Mouse (Mus musculus) kidney, adult 2 months (tissue): Measurements from ENCODE around the gene Meis2.

Experiments used
- CTCF ChIP-seq: fragments of 200-500 bp; conservative IDR thresholded peaks from 2 replicates; pipeline ENCODE4 v1.5.1; 2011; ENCODE audit warnings: low read depth, mild to moderate bottlenecking, control low read depth, low read length, moderate library complexity, mixed read lengths; ENCODE audit not compliant: insufficient read depth, insufficient read length
- POLR2A ChIP-seq: fragments of 200-500 bp; IDR thresholded peaks from one replicate; pipeline ENCODE4 v1.6.1; 2011; ENCODE audit warnings: low read depth, low read length, control low read depth

DNA sequence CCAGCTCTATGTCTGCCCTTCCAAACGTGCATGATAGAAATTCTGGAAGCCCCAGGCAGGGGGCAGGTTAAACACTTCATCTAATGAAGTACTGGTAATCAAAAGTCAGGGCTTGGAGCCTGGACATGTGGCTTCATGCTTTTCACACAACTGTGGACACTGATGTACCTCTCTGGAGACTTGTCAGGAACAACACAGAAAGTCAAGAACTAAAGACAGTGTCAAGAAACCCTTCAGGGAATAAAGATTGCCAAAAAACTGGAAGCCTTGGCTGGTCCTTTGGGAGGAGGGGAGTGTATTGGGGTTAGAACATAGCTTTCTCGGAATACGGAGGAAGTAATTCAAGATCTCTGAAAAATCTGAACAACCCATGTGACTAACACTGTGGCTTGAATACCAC is 37.5 kb downstream of the Meis2 start:
- no peak for TF ChIP-seq CTCF
- TF ChIP-seq POLR2A, result no peak
